Mouse (Mus musculus): ENCODE measurements around the gene Mapk7. TPM values are rescaled to one million over a fixed set of nuclear protein-coding genes. Genes with fewer than 3 reads are reported as not detected.

Mapk7 gene
- polyA plus RNA-seq, 1 experiment from 2014 or later, result 63.0 TPM

DNA sequence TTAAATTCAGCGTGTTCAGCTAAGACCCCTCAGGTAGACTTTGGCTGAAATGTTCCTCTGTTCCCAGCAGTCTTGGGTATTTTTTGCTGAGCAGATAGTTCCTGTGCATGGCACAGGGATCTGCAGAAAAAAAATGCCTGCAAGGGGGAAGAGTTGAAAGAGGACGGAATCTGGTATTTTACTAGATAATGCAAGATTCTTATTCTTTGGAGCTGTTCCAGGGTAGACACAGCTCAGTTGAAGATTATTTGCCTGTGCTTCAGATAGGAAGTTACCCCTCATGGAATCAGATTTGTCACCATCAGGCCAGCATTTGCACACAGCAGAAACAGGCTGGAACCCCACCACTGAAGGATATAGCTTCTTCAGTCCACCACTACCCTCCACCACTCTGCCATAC is 1.3 kb upstream of the Mapk7 start:
- WGBS, result 95% methylated on average over 2 of the region's 2 CpGs
- ATAC-seq, result no peak
- Histone ChIP-seq H3K36me3 (ENCODE audit: control insufficient read depth, insufficient read depth, low read length) (peaks cover 11% of the 10 kb centered on the region), H3K27me3 (ENCODE audit: control insufficient read depth, insufficient read depth, low read depth, low read length) (no peaks in the 10 kb centered on the region), H3K4me3 (ENCODE audit: low read depth, low read length) (no peak overlapping the region), H3K9ac (ENCODE audit: low read depth, low read length) (no peak overlapping the region), H3K4me2 (ENCODE audit: low read length) (no peak overlapping the region), H3K4me1 (ENCODE audit: control insufficient read depth, insufficient read depth, low read length) (peaks cover 11% of the 10 kb centered on the region), H3K27ac (ENCODE audit: low read length) (no peak overlapping the region), H3K9me3 (replicated peaks; ENCODE audit: control insufficient read depth, low read length, poor library complexity, severe bottlenecking) (no peaks in the 10 kb centered on the region)

DNA sequence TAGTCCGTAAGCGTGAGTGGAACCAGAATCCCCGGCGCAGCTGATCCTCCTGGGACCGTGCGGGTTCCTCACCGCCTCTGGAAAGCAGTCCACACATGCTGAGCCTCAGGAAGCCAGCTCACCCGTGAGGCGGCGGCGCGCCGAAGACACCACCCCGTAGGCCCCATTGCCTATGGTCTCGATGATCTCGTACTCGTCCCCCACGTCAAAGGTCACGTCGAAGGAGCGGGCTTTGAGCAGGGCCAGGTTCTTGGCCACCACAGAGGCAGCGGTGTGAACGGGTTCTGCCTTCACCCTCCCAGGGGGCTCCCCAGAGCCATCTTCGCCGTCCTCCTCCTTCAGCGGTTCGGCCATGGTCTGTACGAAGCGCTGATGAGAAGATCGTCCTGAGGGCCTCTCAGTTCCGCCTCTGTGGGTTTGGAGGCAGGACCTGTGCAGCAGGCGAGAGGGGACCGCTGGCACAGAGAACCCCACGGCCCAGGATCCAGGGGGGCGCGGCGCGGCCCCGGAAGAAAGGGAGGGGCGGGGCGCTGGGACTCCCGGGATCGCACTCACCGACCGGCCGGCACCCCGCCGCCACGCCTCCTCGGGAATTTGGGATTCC is 579 bp downstream of the Mapk7 start:
- under 1% methylated on average over 42 of the region's 50 CpGs for whole genome bisulfite sequencing
- Histone ChIP-seq H3K27me3 (ENCODE audit: control insufficient read depth, insufficient read depth, low read depth, low read length) (no peaks in the 10 kb centered on the region), H3K4me1 (ENCODE audit: control insufficient read depth, insufficient read depth, low read length) (peaks cover 14% of the 10 kb centered on the region), H3K9me3 (replicated peaks; ENCODE audit: control insufficient read depth, low read length, poor library complexity, severe bottlenecking) (no peaks in the 10 kb centered on the region), H3K4me3 (ENCODE audit: low read depth, low read length) (peak overlapping the region; percentile 92), H3K9ac (ENCODE audit: low read depth, low read length) (peak overlapping the region; percentile 92), H3K4me2 (ENCODE audit: low read length) (peak overlapping the region; percentile 86), H3K27ac (ENCODE audit: low read length) (peak overlapping the region; percentile 91), H3K36me3 (ENCODE audit: control insufficient read depth, insufficient read depth, low read length) (peaks cover 20% of the 10 kb centered on the region)
- ATAC-seq, result peak; percentile 79

DNA sequence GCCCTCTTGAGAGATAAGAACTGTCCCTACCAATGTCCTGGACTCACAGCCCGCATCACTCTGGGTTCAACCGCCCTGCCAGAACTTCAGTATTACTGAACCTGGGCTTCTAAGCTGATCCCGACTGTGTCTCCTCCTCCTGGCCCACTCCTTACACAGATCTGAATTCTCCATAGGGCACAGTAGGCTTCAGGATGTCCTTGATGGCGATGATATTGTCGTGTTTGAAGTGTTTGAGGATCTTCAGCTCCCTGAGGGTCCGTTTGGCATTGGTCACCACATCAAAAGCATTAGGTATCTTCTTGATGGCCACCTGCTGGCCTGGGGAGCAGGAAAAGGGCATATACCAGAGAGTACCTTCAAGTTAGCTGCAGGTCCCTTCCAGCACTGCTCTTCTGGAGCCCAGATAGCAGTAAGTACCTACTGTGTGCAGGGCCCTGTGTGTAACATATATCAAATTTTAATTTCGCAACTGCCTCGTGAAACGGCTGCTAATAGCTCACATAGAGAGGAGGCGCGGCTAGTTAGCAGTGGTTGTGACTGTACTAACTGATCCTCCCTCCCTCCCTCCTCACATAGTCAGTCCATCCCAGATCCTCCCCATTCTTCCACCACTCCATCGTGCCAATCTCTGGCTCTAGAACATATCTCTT is 1.3 kb downstream of the Mapk7 start:
- no peak for ATAC-seq
- no peaks in the 10 kb centered on the region for H3K27me3 ChIP-seq (ENCODE audit: control insufficient read depth, insufficient read depth, low read depth, low read length)
- H3K9me3 ChIP-seq (replicated peaks; ENCODE audit: control insufficient read depth, low read length, poor library complexity, severe bottlenecking), result no peaks in the 10 kb centered on the region
- H3K4me3 ChIP-seq (ENCODE audit: low read depth, low read length), result peak overlapping the region; percentile 92
- H3K36me3 ChIP-seq (ENCODE audit: control insufficient read depth, insufficient read depth, low read length), result peaks cover 27% of the 10 kb centered on the region
- H3K4me2 ChIP-seq (ENCODE audit: low read length), result peak overlapping the region; percentile 86
- peaks cover 14% of the 10 kb centered on the region for H3K4me1 ChIP-seq (ENCODE audit: control insufficient read depth, insufficient read depth, low read length)
- peak overlapping the region; percentile 91; the same call in 1 of the 2 replicates for H3K27ac ChIP-seq (ENCODE audit: low read length)
- peak overlapping the region; percentile 92 for H3K9ac ChIP-seq (ENCODE audit: low read depth, low read length)
- WGBS, result 77% methylated on average over 12 of the region's 12 CpGs

DNA sequence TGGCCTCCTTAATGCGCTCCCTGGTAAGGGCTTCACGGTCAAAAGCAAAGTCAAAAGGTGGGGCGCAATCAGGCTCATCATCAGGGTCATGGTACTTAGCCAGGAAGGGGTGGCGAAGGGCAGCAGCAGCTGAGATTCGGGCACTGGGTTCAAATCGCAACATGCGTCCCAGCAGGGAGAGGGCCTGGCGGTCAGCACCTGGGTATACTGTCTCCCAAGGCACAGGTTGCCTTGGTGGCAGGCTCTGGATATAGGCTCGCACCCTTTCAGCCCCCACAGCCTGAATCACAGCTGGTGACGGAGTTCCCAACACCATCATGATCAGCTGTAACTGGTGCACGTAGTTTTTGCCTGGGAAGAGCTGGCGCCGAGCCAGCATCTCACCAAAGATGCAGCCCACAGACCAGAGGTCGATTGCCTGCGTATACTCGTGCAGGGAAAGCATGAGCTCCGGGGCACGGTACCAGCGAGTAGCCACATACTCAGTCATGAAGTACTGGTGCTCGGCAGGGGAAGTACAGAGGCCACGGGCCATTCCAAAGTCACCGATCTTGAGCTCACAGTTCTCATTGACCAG is 3.2 kb downstream of the Mapk7 start:
- no peak overlapping the region for H3K4me2 ChIP-seq (ENCODE audit: low read length)
- ATAC-seq, result no peak
- no peaks in the 10 kb centered on the region for H3K27me3 ChIP-seq (ENCODE audit: control insufficient read depth, insufficient read depth, low read depth, low read length)
- no peaks in the 10 kb centered on the region for H3K9me3 ChIP-seq (replicated peaks; ENCODE audit: control insufficient read depth, low read length, poor library complexity, severe bottlenecking)
- peaks cover 29% of the 10 kb centered on the region for H3K36me3 ChIP-seq (ENCODE audit: control insufficient read depth, insufficient read depth, low read length)
- 91% methylated on average over 22 of the region's 22 CpGs for WGBS
- H3K4me3 ChIP-seq (ENCODE audit: low read depth, low read length), result no peak overlapping the region
- H3K4me1 ChIP-seq (ENCODE audit: control insufficient read depth, insufficient read depth, low read length), result peaks cover 14% of the 10 kb centered on the region
- H3K27ac ChIP-seq (ENCODE audit: low read length), result no peak overlapping the region
- no peak overlapping the region for H3K9ac ChIP-seq (ENCODE audit: low read depth, low read length)

DNA sequence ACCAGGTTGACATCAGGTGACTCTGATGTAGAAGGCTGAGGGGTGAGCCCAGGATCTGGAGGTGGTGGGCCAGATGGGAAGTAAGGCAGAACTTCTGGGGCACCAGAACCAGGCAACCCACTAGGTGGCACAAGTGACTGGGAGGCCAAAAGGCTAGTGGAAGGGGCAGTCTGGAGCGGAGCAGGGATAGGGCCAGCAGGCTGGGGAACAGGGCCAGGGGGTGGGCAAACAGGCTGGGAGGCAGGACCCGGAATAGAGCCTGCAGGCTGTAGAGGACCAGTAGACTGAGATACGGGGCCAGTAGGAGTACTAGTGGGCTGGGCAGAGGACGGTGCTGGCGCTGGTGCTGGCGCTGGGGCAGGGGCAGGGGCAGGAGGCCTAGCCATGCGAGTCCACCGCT is 4.3 kb downstream of the Mapk7 start:
- H3K4me3 ChIP-seq (ENCODE audit: low read depth, low read length), result no peak overlapping the region
- H3K4me2 ChIP-seq (ENCODE audit: low read length), result no peak overlapping the region
- no peaks in the 10 kb centered on the region for H3K27me3 ChIP-seq (ENCODE audit: control insufficient read depth, insufficient read depth, low read depth, low read length)
- H3K9ac ChIP-seq (ENCODE audit: low read depth, low read length), result no peak overlapping the region
- peaks cover 13% of the 10 kb centered on the region for H3K4me1 ChIP-seq (ENCODE audit: control insufficient read depth, insufficient read depth, low read length)
- ATAC-seq, result no peak
- peaks cover 29% of the 10 kb centered on the region for H3K36me3 ChIP-seq (ENCODE audit: control insufficient read depth, insufficient read depth, low read length)
- H3K9me3 ChIP-seq (replicated peaks; ENCODE audit: control insufficient read depth, low read length, poor library complexity, severe bottlenecking), result no peaks in the 10 kb centered on the region
- 92% methylated on average over 8 of the region's 8 CpGs for WGBS
- H3K27ac ChIP-seq (ENCODE audit: low read length), result no peak overlapping the region

DNA sequence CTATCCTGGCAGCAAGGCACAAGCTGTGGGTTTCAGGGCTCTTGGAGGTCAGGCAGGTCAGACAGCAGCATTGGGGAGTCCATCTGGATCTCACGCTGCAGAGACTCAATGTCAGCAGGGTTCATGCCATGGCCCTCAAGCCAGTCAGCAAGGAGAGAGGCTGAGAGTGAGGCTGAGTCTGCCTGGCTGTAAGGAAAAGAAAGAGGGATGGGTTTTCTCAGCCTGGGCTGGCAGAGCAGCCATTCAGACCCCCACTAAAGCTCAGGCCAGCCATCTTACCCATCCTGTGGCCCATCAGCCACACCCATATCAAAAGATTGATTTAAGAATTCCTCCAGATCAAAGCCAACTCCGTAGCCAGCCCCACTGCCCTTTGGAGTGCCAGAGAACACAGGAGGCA is 5.1 kb downstream of the Mapk7 start:
- peaks cover 29% of the 10 kb centered on the region for H3K36me3 ChIP-seq (ENCODE audit: control insufficient read depth, insufficient read depth, low read length)
- 78% methylated on average over 2 of the region's 2 CpGs for WGBS
- no peak for ATAC-seq

DNA sequence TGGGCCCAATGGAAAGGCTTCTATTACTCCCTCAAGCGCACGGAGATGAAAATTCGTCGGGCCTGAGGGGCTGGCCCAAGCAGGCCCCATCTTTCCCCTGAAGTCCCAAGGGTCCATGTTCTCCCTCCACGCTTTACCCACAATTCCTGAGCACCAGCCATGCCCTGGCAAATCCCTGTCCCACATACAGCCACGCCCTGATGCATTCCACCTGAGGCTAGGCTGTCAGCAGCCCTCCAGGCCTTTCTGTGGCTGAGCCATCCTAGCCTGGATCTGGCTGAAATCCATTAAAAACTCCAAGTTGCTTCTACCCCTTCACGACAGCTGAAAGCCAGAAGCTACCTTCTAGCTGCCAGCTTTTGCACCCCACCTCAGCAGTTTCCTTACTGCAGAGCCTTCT is 6.3 kb downstream of the Mapk7 start:
- Histone ChIP-seq H3K4me1 (ENCODE audit: control insufficient read depth, insufficient read depth, low read length) (peaks cover 8% of the 10 kb centered on the region), H3K36me3 (ENCODE audit: control insufficient read depth, insufficient read depth, low read length) (peaks cover 29% of the 10 kb centered on the region), H3K4me3 (ENCODE audit: low read depth, low read length) (no peak overlapping the region), H3K4me2 (ENCODE audit: low read length) (no peak overlapping the region), H3K9me3 (replicated peaks; ENCODE audit: control insufficient read depth, low read length, poor library complexity, severe bottlenecking) (no peaks in the 10 kb centered on the region), H3K27me3 (ENCODE audit: control insufficient read depth, insufficient read depth, low read depth, low read length) (no peaks in the 10 kb centered on the region), H3K27ac (ENCODE audit: low read length) (no peak overlapping the region), H3K9ac (ENCODE audit: low read depth, low read length) (no peak overlapping the region)
- no peak for ATAC-seq
- WGBS, result 85% methylated on average over 7 of the region's 7 CpGs

More for the DNA sequence above, 5.1 kb downstream of the Mapk7 start:
- Histone ChIP-seq H3K27me3 (ENCODE audit: control insufficient read depth, insufficient read depth, low read depth, low read length) (no peaks in the 10 kb centered on the region), H3K4me1 (ENCODE audit: control insufficient read depth, insufficient read depth, low read length) (peaks cover 12% of the 10 kb centered on the region), H3K4me3 (ENCODE audit: low read depth, low read length) (no peak overlapping the region), H3K9me3 (replicated peaks; ENCODE audit: control insufficient read depth, low read length, poor library complexity, severe bottlenecking) (no peaks in the 10 kb centered on the region), H3K27ac (ENCODE audit: low read length) (no peak overlapping the region), H3K4me2 (ENCODE audit: low read length) (no peak overlapping the region), H3K9ac (ENCODE audit: low read depth, low read length) (no peak overlapping the region)

DNA sequence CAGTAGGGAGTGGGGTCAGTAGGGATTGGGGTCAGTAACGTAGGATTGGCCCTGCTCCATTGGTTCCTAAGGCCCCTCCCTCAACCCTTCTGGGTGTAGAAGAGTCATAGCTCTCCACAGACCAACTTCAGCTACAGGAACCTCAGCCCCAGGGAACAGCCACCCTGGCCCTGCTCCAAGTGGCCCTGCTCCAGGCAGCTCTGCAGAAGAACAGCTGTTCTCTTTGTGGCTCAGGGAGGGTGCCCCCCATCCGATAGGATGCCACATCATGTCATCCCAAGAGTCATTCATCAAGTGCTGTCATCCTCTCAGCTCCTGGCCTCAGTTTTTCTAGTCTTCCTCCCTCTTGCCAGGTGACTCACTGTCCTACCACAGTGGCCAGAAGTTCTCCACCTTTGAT is 6.8 kb downstream of the Mapk7 start:
- Histone ChIP-seq H3K27ac (ENCODE audit: low read length) (no peak overlapping the region), H3K27me3 (ENCODE audit: control insufficient read depth, insufficient read depth, low read depth, low read length) (no peaks in the 10 kb centered on the region), H3K36me3 (ENCODE audit: control insufficient read depth, insufficient read depth, low read length) (peaks cover 29% of the 10 kb centered on the region), H3K4me1 (ENCODE audit: control insufficient read depth, insufficient read depth, low read length) (peaks cover 3% of the 10 kb centered on the region), H3K9ac (ENCODE audit: low read depth, low read length) (no peak overlapping the region), H3K9me3 (replicated peaks; ENCODE audit: control insufficient read depth, low read length, poor library complexity, severe bottlenecking) (no peaks in the 10 kb centered on the region), H3K4me2 (ENCODE audit: low read length) (no peak overlapping the region), H3K4me3 (ENCODE audit: low read depth, low read length) (no peak overlapping the region)
- ATAC-seq, result no peak
- WGBS, result 50% methylated on average over 2 of the region's 2 CpGs
